Mouse (Mus musculus): ENCODE data around the gene Col6a6. TPM values are rescaled to one million over a fixed set of nuclear protein-coding genes. Genes with fewer than 3 reads are reported as not detected.
"Not testable (repeated sequence)": the region's sequence is repeated elsewhere in the genome, so short reads cannot be mapped to it uniquely, and the experiment has no call there.

The Col6a6 gene
- polyA plus RNA-seq, 1 experiment = not detected

- no peaks in the 10 kb centered on the region for H3K27me3 ChIP-seq (ENCODE audit: control insufficient read depth, insufficient read depth, insufficient read length)
- H3K36me3 ChIP-seq (ENCODE audit: control insufficient read depth, insufficient read depth) = no peaks in the 10 kb centered on the region
- H3ac ChIP-seq (ENCODE audit: control insufficient read depth, insufficient read length, low read depth) = no peak overlapping the region
- no peak for TF ChIP-seq MAX (IDR thresholded peaks at IDR 0.05)
- TF ChIP-seq CTCF (IDR thresholded peaks at IDR 0.05; ENCODE audit: control insufficient read depth, insufficient read depth, insufficient read length) = no peak
- no peak for TF ChIP-seq FOSL1 (IDR thresholded peaks at IDR 0.05; ENCODE audit: insufficient read depth, low read length, poor library complexity, severe bottlenecking)
- TF ChIP-seq MYOD1 (IDR thresholded peaks at IDR 0.05; ENCODE audit: control insufficient read depth, insufficient read length, low read depth) = no peak
- H3K79me3 ChIP-seq (ENCODE audit: low read depth) = no peaks in the 10 kb centered on the region
- H3K79me2 ChIP-seq (ENCODE audit: control insufficient read depth, insufficient read depth) = no peaks in the 10 kb centered on the region
- no peak overlapping the region for H3K4me3 ChIP-seq (ENCODE audit: insufficient read depth, poor library complexity, severe bottlenecking)
Observed at GRCm38 (mm10) chr9:105656189-105656588, 171.8 kb downstream of the Col6a6 start.

DNA sequence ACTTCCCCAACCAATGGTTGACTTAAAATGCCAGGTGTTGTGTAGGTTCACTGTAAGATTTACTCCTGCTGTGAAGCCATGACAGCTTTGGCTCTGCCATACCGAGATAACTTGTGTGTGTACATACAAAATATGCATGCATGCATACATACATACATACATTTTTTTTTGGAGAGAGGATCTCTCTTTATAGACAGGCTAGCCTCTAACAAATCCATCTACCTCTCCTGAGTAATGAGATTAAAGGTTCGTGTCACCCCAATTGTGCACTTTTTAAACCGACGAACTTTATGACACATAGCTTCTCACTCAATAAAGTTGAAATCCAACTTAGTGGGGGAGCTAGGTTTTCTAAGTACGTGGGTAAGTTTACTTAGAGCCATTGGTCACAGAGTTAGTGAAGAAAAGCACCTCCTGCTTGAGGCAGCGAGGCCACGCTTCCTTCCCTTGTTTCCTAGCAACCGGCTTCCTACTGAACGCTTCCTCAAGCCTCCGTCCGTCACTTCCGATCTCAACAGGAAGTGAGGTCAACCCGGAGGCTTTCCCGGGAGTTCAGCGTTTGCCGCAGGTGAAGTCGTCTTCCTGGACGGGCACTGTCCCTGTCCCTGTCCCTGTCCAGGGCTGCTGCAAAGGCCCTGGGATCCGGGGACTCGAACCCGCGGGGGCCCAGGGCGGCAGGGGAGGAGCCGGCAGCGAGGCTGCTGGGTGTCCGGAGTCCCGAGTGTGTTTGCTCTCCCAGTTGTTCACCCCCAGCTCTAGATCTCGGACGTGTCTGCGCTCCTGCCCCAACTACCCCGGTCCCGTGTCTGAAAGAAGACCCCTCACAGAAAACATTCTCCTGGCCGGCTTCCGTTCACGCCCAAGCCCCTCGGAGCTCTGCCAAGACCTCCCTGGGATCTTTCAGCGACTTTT lies 185.2 kb downstream of the Col6a6 start, which contains the start of gene Pik3r4:
Gene Pik3r4, plus strand, starts transcription at position 519 of the 912 bp plus-strand sequence.
- no peaks in the 10 kb centered on the region for H3K36me3 ChIP-seq (ENCODE audit: control insufficient read depth, insufficient read depth)
- H3K4me3 ChIP-seq (ENCODE audit: insufficient read depth, poor library complexity, severe bottlenecking) = peak within 1 kb of the TSS; percentile 60
- peaks cover 14% of the 10 kb centered on the region for H3K79me2 ChIP-seq (ENCODE audit: control insufficient read depth, insufficient read depth)
- TF ChIP-seq USF1 (IDR thresholded peaks at IDR 0.05; ENCODE audit: low read depth) (no peak), CTCF (IDR thresholded peaks at IDR 0.05; ENCODE audit: control insufficient read depth, insufficient read depth, insufficient read length) (no peak), MAX (IDR thresholded peaks at IDR 0.05) (no peak), CEBPB (IDR thresholded peaks at IDR 0.05; ENCODE audit: low read depth) (no peak), MYOG (IDR thresholded peaks at IDR 0.05; ENCODE audit: control insufficient read depth, extremely low read depth, insufficient read length) (no peak), FOSL1 (IDR thresholded peaks at IDR 0.05; ENCODE audit: insufficient read depth, low read length, poor library complexity, severe bottlenecking) (no peak), MYOD1 (IDR thresholded peaks at IDR 0.05; ENCODE audit: control insufficient read depth, insufficient read length, low read depth) (no peak)
- H3K79me3 ChIP-seq (ENCODE audit: low read depth) = no peaks in the 10 kb centered on the region
- H3K27me3 ChIP-seq (ENCODE audit: control insufficient read depth, insufficient read depth, insufficient read length) = no peaks in the 10 kb centered on the region
- H3ac ChIP-seq (ENCODE audit: control insufficient read depth, insufficient read length, low read depth) = peak within 1 kb of the TSS; percentile 71

- not testable (repeated sequence) for H3K27me3 ChIP-seq (ENCODE audit: control insufficient read depth, insufficient read depth, insufficient read length); H3K36me3 ChIP-seq (ENCODE audit: control insufficient read depth, insufficient read depth); H3K79me3 ChIP-seq (ENCODE audit: low read depth); H3ac ChIP-seq (ENCODE audit: control insufficient read depth, insufficient read length, low read depth); H3K4me3 ChIP-seq (ENCODE audit: insufficient read depth, poor library complexity, severe bottlenecking)
- H3K79me2 ChIP-seq (ENCODE audit: control insufficient read depth, insufficient read depth) = peaks cover 14% of the 10 kb centered on the region
Observed at GRCm38 (mm10) chr9:105641377-105641776, 186.6 kb downstream of the Col6a6 start.

Other genes starting within 250 kb of the Col6a6 start
- 8.5 TPM for gene Pik3r4, start 185.2 kb downstream of the Col6a6 start, polyA plus RNA-seq (2012; fragmentation: generic; extraction: Trizol)
- not detected for gene Col6a5, start 132.5 kb upstream of the Col6a6 start, polyA plus RNA-seq (2012; fragmentation: generic; extraction: Trizol)

All from C2C12 (cell line).